Mouse (Mus musculus): ENCODE measurements around the gene 3110009E18Rik.

3110009E18Rik gene

DNA sequence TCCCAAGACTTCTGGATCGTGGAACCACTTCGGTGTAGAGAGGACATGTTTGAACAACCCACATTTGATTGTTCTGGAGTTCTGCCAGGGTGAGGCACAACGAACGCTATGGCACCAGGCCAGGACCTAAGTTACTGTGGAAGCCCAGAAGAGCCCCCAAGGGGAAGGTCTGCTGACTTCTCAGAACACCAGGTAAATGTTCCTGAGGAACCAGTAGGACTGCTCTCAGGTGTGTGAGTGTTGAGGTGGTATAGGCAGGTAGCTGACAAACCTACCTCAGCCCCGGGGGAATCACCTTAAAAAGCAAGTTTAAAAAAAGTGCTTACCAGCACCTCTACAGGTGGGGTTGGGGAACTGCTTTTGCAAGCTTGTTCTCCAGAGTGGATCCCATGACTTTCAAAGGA is 15.4 kb upstream of the 3110009E18Rik start:
- no peak for DNase-seq

GRCm38 (mm10) chr1:120109741-120110432 is 11.1 kb upstream of the 3110009E18Rik start:
- no peak for DNase-seq

DNA sequence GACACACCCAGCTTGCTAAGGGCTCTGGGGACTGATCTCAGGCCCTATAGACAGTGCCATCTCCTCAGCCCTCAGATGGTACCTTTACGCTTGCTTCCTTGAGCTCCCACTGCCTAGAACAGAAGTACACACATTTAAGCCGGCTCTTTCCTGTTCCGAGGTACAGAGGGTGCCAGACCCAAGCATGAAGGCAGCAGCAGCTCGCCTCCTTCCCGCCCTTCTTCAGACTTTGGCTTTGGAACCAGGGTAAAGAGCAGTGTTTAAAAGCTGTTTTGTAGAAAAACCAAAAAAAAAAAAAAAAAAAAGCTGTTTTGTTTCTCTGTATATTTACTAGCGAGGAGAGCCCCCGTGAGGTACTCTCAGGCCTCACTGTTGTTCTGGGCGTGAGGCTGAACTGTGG is 9.2 kb upstream of the 3110009E18Rik start:
- DNase-seq = no peak

- no peak for DNase-seq
These were observed 8.5 kb upstream of the 3110009E18Rik start for GRCm38 (mm10) chr1:120112251-120113187.

GRCm38 (mm10) chr1:120115671-120116081 is 5.3 kb upstream of the 3110009E18Rik start:
- DNase-seq = peak; percentile 88

DNA sequence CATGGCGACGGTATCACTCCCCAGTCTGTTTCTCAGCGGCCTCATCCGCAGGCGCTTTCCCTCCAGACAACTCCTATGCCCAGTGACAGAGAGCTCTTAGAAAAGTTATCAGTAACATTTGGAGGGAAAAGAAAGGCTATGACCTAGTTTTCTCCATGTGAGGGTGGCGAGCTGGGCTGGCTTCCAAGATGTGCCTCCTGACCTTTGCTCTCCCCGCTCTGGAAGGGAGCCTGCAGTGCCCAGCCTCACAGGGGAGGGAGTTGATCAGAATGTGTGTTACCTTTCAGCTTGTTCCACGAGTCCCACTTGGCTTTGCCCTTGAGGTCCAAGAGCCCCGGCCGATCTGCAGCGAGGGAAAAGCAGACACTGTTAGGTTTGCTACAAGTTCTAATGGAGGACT is 4.9 kb upstream of the 3110009E18Rik start:
- peak; percentile 43 for DNase-seq

DNA sequence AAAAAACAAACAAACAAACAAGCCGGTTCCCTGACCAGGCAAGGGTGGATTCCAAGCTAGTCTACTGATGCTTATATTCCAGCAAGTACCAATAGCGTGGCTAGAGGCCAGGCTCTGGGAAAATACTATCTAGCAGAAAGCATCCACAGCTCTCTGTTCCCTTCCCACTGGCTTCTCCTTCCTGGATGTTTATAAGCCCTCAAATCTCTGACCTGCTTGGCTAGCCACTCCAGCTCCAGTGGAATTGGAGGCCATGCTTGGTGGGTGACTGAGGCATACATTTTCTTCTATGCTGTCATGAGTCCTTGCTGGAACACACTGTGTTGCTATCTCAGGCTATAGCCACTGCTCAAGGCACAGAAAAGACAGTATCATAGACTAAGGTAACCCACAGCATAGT is 2.1 kb upstream of the 3110009E18Rik start:
- no peak for DNase-seq

DNA sequence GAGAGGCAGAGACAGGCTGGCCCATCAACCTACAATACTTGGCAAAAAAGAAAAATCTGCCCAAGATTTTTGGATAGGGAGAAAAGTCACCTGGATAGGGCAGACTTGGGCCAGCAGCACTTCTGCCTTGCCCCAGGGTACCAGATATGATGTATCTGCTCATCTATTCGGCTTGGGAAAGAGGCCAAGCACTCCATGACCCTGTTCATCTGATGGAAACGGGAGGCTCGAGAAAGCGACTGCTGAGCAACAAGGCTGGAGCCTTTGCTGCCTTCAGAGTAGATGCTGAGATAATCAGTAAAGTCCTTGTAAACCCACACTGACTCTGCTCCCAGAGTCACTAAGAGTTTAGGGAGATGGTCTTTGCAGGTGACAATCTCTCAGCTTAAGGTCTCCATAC is 1.6 kb upstream of the 3110009E18Rik start:
- no peak for DNase-seq

DNA sequence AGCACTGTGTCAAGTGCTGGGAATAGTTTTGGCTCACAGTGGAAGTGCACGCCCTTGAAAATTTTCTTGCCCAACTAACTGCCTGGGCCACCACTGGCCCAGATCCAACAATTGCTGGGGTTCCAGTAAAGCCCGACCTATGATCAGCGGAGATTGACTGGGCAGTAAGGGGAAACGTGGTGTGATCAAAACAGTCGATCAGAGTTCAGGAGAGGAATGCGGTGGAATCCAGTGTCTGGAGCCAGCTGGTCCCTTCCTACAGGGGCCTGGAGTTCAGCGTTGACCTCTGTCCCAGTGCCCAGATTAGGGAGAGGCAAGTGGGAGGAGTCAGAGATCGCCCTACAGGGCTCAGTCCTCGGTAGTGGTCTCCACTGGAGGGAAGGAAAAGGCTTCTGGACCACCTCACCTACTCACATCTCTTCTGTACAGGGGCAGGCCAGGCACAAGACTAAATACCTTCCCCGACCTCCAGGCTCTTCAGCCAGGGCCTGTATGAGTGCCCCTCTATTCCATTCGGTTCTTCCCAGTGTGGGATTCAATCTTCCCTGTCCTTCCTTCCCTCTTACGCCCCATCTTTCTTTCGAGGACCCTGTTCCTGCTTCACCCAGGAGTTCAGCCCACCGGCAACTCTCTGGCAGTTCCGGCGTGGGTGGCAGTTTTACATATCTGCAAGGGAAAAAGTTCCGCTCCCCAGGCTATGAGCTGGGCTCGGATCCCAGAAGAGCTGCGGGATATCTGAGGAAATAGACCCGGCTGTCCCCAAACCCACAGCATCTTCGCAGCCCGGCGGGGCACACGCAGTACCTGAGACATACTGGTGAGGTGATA is 632 bp upstream of the 3110009E18Rik start:
- DNase-seq = peak; percentile 74

DNA sequence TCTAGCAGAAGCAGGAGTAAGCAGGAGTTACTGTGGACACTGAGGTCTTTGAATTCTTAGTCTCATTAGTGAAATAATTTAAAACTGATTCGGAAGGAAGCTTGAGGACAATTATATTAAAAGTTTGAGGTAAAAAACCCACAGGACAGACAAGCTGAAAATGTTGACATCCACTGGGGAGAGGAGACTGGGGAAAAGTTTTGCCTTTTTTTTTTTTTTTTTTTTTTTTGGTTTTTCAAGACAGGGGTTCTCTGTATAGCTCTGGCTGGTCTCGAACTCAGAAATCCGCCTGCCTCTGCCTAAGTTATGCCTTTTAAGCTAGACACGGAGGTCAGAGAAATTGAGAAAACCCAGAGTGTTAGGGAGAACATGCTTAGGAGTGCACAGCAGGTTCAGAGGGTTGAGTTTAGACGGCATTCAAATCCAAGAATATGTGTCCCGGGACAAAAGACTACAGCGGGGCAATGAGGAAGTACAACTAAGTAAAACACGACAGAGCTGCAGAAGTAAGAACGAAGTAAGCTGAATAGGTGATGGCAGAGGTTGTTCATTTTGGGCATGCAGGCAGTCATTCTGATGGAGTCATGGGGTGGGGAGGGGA is 1.0 kb downstream of the 3110009E18Rik start:
- no peak for DNase-seq

- DNase-seq = no peak
These were observed 1.8 kb downstream of the 3110009E18Rik start for GRCm38 (mm10) chr1:120122634-120123383.

GRCm38 (mm10) chr1:120124839-120125238 is 3.9 kb downstream of the 3110009E18Rik start:
- no peak for DNase-seq

- DNase-seq = no peak
These were observed 4.5 kb downstream of the 3110009E18Rik start for GRCm38 (mm10) chr1:120125471-120125870.

- DNase-seq = no peak
These were observed 5.3 kb downstream of the 3110009E18Rik start for GRCm38 (mm10) chr1:120126318-120126717.

- DNase-seq = no peak
These were observed 11.4 kb downstream of the 3110009E18Rik start for GRCm38 (mm10) chr1:120132376-120132775.

- no peak for DNase-seq
These were observed 15.2 kb downstream of the 3110009E18Rik start for GRCm38 (mm10) chr1:120135934-120136786.

- no peak for DNase-seq
These were observed 18.0 kb downstream of the 3110009E18Rik start for GRCm38 (mm10) chr1:120138923-120139540.

DNA sequence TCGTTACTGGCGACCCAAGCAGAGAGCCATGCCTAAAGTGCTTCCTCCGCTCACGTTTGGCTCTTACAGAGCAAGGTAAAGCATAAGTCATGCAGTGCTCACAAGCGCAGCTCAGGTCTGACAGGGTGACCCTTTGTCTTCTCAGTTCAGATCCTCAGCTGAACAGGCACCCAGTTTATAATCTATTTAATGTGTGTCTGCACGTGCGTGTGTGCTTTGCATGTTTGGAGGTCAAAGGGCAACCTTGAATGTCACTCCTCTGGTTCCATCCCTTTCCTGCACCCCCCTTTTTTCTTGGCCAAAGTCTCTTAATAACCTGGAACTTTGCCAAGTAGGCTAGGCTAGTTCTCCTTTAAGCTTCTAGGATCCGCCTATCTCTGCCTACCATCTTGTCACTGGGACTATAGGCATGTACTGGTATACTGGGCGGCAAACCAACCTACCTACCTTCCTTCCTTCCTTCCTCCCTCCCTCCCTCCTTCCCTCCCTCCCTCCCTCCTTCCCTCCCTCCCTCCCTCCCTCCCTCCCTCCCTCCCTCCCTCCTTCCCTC is 19.2 kb downstream of the 3110009E18Rik start:
- DNase-seq = no peak

DNA sequence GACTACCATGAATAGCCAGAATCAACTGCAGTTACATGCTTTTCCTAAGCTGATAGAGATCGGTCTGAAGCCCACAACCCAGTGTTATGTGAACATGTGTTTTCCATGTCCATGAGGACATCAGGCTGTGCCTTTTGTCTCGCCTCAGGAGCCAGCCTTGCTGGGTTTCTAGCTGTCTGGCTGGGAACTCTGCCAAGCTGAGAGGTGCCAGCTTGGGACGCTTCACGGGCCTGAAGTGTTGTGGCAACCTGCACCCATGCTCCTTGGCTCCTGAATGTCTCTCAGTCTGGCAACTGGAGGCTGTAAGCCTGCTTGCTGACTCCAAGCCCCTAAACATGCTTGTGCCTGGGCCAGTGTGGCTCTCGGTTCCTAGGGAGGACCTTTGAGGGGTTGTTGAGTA is 21.6 kb downstream of the 3110009E18Rik start:
- peak; percentile 85 for DNase-seq

All from cerebellum, adult 11-12 months (tissue).